Mouse (Mus musculus): ENCODE measurements around the gene Cst9.
A peak's percentile ranks its signal among the peaks of the same experiment; 100 is the strongest.

Cst9 gene

DNA sequence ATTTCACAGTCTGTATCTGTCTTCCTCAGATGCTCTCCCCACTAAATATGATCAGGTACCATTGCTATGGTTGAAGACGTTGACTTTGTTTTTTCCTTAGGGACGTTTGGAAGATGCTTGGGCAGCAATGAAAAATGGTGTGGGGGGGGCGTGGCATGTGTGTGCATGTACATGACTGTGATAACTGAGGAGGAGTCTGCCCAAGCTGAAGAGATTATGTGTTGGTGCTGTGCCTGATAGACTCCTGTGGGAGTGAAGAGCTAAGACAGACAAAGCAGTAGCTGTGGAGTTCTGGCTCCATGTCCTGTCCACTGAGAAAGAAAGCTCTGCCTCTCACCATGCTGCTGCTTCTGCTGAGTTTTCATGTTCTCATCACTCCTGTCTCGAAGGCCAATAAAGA is at the start of gene Cst9:
Gene Cst9 (plus strand): TSS at position 236 of the 400 bp plus-strand sequence.
- DNase-seq = no peak

DNA sequence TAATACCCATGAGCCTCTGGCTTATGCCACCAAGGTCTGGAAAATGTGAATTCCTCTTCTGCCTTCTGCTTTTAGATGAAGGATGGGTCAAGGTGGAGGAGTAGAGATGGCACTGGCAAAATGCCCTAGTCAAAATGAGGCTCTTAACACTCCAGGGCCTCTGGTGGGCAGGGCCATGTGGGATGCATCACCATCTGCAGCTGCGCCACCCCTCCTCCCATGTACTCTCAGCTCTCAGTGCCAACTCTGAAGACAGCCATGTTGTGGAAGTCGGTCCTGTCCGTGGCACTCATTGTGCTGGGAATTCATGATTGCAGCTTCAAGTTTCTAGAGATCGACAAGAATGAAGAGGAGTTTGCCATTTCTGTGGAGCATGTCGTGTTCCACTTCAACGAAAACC is 45.8 kb upstream of the Cst9 start, which contains the start of gene Cst12:
Gene Cst12 (plus strand): TSS at position 220 of the 400 bp plus-strand sequence.
- no peak for DNase-seq

DNA sequence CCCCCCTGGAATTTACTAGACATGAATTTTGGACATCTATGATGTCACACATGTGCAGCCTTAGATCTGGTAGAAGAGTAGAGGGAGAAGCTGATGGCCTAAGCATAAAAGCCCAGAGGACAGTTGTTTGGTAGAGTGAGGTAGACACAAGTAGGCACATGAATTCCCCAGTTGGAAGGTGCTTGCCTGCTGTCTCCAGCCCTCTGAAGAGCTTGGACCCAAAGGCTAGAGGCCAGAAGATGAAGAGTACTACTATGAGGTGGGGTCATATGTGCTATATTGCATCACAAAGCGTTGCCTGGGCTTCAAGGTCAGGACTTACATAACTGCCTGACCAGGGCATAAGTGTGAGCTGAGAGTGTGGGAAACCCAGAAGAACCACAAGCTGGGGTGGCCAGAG is 36.5 kb upstream of the Cst9 start, which contains the start of gene Cst8:
Gene Cst8 (plus strand): TSS at position 301 of the 400 bp plus-strand sequence.
- DNase-seq = no peak

DNA sequence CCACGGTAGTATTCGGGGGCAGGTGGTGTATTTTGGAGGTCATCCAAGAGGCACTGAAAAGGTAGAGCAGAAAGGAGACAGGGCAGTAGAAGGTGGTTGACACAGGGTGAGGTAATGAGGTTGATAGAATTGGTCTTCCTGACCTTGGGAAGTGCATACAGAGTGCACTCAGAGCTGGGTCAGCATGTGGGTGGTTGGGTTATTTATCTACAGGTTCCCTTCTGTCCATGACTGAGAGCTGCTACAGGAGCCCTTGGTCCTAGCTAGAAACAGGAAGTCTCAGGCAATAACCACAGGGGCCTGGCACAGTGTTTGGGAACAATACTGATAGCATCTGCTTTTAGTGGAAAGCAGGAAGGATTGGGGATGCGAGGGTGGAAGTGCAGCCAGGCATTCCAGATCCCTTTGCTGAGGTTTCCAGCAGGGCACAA is 33.4 kb upstream of the Cst9 start:
- DNase-seq = no peak

DNA sequence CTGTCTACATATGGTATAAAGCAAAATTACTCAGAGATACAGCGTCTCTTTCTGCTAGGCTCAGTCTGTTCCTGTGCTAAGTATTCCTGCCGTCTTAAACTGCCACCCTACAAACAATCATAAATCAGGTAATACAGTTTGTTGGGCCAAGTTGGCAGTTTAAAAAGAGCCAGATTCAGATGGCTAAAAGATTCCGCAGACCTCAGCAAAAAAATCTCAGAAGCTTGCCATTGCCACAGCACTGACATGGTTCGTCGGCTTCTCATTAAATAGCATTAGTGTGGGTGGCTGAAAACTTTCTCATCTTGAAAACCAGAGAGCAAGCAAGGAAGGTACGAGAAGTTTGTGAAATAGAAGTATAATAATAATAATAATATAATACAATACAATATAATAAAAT is 28.3 kb upstream of the Cst9 start:
- DNase-seq = no peak

DNA sequence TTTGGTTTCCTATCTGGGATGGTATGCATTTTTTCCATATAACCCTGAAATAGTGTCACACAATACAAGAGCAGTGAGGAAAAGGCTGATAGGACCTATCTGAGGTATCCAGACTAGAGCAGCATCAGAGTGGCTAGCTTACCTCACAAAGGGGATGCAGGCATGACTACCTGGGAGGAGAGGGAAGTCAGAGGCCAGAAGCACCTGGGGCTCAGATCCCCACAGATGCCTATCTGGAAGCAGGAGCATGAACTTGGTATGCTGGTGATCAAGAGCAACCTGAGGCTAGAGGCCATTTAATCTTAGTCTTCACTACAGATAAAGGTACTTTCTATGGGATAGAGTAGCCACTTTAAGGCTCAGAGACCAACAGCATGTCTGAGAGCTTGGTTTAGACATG is 15.0 kb upstream of the Cst9 start, which contains the start of gene Cst13:
Gene Cst13 (plus strand): TSS at position 173 of the 400 bp plus-strand sequence.
- DNase-seq = no peak

DNA sequence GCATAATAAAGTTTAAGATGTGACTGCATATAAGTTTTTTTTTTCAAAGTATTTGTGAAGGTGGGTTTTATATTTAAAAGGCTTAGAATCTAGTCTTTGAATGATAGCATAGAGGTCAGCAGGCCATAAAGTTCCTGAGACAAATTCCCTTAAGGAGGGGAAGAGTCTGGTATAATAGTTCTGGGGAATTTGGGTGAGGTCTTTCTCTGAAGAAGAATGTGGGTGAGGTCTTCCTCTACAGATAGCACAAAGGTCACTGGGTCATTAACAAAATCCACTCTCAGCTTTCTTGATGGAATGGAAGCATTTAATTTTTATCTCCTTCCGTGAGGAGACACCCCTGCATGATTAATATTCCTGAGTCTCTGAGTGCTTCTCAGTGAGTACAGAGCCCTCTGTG is 9.0 kb upstream of the Cst9 start:
- no peak for DNase-seq

DNA sequence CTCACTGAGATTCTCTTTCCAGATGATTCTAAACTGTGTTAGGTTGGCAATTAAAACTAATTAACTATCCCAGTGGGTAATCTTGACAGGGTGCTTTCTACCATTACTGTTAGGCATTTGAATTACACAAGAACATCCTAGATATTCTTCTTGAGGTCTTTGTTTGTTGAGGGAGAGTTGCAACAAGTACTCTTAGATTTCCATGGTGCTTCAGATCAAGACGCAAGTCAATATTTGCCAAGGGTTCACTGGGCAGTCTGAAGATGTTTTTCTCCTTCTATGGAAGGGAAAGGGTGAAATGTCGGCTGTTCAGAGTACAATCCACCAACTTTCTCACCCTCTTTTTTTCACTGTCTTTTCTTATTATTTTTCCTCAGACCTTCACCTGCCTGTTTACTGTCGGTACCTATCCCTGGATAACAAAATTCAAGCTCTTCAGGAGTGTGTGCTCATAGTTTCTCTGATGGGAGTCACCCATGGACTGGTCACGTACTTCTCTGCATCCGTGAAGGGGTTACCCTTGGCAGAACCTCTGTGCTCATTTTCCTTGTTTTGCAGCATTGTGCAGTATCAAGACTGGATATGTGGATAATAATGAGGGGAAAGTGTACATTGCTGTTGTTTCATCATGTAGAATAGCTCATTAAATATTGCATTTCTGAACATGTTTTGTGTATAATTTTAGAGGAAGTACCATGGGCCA is 3.3 kb downstream of the Cst9 start:
- no peak for DNase-seq

DNA sequence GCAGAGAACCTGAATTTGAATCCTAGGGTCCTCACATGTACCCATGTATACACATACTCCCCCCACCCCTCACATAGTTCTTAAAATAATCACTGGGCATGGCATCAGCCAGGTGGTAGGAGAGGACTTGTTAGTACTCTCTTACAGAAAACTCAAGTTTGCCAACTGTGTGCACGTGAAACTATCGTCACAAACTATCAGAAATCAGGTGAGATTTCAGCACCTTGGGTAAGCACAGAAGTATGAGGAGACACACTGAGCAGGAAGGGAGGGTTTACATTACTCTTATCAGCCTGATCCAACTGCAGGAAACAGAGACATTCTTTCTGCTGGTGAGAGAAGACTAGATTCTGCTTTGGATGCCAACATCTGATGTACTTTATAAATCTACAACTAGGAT is 4.3 kb downstream of the Cst9 start:
- DNase-seq = no peak

DNA sequence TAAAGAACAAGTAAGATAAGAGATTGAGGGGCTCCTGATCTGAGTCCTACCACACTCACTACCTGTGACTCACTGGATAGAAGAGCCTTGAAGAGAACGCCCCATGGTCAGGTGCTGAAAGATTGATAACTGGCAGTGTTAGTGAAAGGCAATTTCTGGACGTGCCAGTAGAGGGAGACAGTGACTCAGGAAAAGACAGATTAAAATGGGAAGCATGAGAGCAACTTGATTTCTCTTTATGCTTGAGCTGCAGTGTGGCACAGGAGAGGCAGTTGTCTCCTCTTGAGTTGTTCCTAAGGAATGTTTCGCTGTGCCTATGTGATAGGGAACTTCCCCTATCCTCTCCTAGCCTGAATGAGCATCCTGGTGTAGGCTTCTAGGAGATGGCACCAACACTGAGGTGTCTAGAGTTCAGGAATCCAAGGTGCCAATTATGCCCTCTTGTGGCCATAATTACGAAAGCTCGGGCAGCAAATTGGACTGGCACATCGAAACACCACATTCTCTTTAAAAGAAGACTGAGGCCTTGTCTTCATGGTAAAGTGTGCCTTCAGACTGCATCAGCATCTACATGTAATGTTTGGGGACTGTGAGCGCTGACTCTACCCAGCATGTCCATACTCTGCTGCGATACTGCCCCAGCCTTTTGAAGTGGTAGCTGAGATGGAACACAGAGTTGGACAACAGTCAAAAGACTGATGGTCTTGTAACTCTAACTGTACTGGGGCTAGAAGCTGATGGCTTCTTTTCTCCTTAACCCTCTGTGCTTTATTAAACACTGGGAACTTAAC is 16.4 kb downstream of the Cst9 start:
- peak; percentile 85 for DNase-seq

DNA sequence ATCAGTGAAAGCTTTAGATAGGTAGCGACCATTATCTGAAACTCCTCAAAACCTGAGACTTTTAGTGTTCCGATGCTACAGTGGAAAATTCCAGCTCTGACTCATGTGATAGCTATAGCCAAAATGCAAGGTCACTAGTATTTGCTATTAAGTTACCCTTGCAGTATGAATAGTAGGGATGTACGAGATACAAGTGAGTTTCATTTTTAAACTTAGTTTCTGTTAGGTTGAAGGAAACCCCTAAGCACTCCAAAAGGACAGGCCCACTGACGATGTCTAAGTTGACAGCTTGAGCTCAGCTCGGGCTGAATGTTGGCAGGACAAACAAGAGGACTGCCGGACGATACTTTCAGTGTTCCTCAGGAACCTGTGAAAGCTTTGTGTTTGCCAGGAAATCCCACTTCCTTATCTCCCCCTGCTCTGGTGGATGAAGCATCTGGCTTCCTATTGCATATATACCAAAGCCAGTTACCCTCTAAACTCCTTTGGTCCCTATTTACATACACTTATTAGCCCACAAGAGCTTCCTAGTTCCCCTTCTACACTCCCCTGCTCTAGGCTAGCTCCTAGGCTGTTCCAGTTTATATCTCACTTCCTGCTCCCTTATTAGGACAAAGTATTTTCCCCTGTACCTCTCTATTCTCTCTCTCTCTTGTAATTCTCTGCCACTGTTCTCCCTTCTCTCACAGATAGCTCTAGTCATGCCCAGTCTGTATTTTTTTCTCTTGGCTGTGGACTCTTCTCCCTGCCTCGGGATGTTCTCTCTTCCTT is 21.9 kb downstream of the Cst9 start:
- no peak for DNase-seq

DNA sequence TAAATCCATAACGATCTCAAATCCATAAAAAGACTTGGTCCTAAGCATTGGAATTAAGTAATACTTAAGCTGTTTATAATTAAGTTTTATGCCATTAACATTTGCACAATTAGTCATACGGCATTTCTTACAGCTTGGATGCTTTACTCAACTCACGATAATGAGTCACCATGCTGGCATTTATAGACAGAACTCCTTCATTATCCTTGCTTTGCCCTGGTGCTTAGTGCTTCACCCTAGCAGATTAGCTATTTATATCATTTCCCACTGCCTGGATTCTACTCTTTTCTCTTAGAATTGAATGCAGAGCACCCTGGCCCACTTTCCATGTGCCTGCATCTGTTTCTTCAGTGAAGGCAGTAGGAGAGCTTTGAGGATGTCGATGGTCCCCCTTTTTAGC is 22.6 kb downstream of the Cst9 start:
- DNase-seq = no peak

DNA sequence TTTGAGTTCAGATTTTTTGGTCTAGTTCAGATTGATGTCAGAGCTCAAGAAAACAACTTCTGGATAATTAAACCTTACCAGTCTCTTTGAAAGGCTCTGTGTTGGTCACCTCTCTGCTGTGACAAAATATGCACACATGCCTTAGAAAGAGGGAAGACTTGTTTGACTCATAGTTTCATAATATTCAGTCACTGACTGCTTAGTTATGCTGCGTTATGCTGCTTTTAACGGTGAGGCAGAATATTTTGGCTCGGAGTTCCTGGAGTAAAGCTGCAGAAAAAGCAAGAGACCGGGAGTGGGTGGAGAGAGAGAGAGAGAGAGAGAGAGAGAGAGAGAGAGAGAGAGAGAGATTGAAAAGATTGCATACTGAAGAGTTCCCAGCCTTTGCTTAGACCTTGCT is 26.0 kb downstream of the Cst9 start:
- no peak for DNase-seq

DNA sequence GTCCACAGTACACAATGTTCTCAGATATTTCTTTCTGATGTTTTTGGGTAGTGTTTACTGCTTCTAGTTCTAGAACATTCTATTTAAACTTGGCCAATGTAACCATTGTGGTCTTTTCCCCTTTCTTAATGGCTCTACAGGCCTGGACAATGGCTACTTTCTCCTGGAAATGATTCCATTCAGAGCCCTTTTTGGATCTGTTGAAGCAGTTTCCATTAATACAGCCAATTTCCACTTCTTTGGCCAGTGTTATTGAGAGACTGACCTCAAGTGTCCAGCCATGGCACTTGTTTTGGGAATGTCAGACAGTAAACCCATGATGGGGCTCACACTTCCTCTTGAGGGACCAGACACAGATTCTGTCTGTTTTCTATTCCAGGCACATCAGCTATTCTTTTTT is 26.7 kb downstream of the Cst9 start:
- DNase-seq = no peak

DNA sequence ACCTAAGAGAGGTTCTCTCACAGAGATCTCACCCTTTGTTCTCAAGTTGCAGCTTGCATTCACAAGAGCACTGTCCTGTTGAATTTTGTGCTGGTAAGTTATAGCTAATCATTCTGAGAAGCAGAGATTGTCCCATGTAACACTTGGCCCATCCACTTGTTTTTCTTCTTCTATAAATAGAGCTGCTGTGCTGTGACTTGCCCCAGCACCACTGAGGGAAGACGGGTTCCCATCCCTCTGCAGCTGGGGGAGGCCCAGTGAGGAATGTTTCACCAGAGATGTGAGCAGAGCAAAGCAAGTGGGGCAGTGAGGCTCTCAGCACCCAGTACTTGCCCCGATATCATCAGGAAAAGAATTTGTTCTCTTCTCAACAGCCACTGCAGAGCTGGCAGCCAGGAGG is 30.0 kb downstream of the Cst9 start, which contains the start of gene 9230104L09Rik:
Gene 9230104L09Rik (minus strand): TSS at position 73 of the 400 bp plus-strand sequence.
- no peak for DNase-seq

DNA sequence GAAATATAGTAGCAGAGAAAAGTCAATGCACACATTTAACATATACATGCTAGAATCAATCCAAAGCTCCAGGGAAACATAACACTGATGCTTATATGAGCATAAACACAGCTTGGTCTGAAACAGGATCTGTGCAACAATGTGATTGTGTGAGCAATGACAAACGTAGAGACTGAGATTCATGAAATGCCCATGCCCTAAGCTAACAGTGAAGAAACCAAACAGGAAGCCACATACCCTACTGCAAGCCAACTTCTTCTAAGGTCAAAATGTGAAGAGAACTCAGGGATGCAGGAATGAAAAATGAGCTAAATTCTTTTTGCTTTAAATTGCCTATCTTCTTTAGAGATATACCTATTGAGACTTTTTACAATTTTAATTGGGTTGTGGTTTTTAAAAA is 34.0 kb downstream of the Cst9 start:
- DNase-seq = no peak

DNA sequence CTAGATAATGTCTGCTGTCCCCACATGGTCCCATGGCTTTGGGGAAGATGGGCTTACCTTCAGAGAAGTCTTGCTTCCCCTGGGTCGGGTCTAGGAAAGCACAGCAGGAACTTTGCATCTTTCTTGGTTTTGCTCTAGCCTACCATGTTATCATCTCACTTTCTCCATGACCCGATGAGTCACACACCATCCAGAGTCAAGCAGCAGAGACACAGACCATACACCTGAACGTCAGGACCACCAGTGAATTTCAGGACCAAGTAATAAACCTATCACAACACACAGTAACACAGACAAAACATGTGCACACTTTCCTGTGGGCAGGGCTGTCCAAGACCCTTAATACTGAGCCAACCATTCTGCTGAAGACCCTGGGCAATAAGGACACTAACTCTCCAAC is 35.6 kb downstream of the Cst9 start:
- no peak for DNase-seq

DNA sequence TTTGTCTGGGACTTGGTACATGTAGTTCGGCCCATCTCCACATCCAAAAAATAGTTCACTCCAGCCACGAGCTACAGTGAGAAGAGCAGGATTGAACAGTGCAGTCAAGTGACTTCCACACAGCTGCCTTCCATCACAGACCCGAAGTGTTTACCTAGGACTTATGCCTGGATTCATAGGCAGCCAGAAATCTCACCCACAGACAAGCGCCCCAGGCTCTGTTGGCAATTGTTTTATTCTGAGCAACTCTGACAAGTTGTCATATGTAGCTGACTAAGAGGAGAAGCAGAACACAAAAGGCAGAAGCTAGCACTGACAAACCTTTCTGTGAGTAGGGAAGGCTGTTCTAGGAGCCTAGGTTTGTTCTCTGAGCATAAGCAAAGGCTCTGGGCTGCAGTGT is 37.9 kb downstream of the Cst9 start:
- DNase-seq = no peak

DNA sequence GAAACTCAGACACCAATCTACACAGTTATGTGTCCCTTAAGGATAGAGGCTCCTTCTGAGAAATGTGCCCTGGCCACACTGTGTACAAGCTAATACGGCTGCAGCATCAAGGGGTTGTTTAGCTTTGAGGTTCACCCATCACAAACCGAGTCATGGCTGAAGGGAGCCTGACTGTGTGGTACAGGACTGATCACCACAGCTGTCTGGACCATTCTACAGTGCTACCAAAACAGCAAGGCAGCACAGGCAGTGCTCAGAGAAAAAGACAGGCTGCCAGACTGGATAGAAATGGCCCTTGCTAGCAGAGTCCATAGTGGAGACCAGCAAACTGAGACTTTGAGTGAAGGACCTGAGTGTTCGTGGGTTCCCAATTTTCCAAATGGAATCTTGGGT is 39.3 kb downstream of the Cst9 start:
- DNase-seq = no peak

DNA sequence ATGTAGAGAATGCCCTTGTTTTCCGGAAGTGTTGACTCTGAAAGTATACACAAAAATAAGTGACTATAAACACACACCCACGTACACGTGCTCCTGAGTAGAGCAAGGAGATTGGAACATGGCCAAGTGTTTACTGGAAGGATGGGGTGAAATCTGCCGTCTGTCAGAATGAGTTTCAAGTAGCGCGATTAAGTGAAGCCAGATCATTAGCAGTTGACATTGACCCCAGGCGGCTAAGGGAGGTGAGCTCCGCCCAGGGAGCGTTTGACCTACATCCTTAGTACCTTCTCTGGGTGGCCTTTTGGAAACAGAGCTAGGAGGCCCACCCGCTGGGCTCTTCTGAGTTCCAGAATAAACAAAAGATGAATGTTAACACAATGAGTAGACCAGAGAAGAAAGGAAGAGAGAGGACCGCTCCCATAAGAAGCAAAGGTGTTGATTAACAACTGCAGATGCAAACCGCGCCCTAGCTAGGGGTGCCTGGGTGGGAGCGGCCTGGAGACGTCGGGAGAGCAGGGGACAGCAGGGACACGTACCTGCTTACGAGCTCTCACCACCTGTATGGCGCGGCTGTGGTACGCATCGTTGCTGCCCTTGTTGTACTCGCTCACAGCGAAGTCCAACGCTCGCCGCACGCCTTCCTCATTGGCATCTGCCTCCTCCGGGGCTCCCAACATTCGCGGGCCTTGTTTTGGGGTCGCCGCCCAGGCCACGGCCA is 39.8 kb downstream of the Cst9 start:
- DNase-seq = peak; percentile 35

DNA sequence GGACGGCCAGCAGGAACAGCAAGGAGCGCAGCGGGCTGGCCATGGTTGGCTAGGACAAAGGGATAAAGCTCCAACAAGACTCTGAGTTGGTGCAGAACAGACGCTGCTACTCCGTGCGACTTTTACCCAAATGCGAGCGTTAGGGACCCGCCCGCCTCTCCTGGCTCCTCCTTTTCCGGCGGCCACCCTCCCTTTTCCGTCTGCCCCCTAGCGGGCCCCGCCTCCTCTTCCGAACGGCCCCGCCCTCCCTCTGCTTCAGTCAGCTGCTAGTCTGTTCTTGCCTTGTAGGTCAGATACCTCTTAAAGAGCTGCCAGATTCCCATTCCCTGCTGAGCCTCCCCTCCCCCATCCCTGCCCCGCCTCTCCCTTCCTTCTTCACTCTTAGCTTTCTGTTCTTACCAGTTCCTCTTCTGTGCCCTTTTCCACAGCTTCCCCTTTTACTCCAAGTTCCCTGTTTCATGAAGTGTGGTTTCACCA is 40.4 kb downstream of the Cst9 start, which contains the start of gene Cst3:
Gene Cst3 (minus strand): TSS at position 358 of the 477 bp plus-strand sequence.
- DNase-seq = peak; percentile 96

DNA sequence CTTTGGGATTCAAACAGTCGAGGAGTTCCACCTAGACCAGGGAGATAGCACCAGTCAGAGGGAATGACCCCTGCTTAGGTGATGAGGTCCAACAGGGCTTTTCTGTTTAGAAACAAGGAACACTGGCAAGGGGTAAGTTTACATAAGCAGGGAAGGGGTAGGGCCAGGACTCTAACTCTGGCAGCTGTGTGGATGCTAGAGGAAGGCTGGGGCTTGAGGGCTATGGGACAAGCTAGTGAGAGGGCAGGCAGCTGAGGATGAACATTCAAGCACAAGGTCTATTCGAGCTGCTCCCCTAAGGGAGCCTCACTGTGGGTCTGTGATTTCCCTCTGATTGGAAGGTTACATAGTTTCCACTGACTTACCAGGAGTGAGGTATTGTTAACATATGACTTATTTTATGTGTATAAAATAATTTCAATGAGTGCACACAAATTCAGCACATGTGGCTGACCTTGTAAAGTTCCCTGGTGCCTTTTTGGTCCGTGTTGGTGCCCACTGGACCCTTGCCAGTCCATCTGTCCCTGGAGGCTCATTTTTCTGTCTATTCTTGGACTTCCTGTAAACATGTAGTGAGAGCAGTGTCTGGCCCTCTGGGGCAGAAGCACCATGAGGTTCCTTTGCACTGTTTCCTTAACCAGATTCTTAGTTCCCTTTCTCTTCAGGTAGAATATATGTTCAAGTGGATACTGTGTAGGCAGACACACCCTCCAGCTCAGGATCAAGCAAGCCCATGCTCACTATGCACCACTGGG is 42.2 kb downstream of the Cst9 start:
- peak; percentile 50 for DNase-seq

All from kidney, postnatal 14 days (tissue).